Mouse (Mus musculus): Measurements from ENCODE around the gene 0610030E20Rik.

0610030E20Rik gene

GRCm38 (mm10) chr6:72390795-72391521, 43.8 kb downstream of the 0610030E20Rik start:
- no peak for DNase-seq (ENCODE audit: low read depth)

DNA sequence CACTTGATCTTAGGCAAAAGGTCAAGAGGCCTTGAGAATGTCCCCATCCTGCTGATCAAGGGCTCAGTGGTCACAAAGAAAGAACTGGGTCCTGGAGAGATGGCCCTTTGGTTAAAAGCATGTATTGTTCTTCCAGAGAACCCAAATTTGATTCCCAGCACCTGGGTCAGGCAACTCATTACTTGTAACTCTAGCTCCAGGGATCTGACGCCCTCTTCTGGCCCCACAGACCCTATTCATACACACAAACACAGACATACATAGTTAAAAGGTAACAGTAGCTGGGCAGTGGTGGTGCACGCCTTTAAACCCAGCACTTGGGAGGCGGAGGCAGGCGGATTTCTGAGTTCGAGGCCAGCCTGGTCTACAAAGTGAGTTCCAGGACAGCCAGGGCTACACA, 45.2 kb downstream of the 0610030E20Rik start:
- no peak for DNase-seq (ENCODE audit: low read depth)

DNA sequence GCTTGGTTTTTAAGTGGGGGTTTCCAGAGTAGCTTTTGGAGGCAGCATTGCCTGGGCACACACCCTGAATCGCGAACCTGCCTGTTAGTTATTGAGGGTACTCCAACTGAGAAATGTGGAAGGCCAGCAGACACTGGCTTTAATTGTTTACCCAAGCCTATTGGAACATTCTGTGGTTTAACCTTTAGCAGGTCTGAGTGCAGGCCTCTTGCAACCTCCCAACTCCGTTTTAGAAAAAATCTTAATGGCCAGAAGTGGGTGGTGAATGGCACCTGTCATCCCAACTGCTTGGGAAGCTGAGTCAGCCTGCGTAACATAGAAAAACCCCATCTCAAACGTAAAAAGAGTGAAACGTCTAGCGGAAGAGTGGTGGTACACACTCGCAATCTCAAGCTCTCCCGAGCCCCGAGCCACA, 49.7 kb downstream of the 0610030E20Rik start:
- DNase-seq (ENCODE audit: low read depth): no peak

DNA sequence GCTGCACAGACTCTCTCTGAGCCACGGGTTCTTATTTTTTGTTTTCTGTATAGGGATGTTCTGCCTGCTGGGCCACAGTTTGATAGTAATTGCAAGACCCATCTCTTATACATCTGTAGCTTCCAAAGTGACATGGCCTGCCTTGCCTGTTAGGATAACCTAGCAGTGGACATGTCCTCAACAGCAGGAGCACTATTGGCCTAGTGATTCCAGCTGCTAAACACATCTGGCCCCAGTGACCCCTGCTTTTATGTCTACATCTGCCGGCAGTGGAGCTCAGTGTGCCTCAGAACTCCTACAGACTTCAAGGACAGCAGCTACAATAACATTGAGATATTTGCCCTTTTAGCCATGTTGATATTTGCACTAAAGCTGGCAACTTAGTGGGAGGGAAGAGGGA, 52.9 kb downstream of the 0610030E20Rik start:
- DNase-seq (ENCODE audit: low read depth): no peak

DNA sequence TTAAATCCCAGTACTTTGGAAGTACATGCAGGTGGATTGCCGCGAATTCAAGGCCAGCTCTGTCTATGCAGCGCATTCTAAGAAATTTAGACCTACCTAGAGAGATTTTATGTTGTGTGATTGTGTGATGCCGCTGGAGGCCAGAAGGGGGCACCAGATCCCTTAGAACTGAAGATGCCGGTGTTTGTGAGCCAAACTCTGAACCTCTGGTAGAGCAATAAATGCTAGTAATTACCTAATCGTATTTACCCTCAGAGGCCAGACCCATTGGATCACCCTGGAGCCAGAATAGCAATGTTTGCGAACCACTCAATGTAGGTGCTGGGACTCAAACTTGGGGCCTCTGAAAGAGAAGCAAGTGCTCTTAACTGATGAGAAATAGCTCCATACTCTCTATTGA, 54.8 kb downstream of the 0610030E20Rik start:
- DNase-seq (ENCODE audit: low read depth): peak; percentile 78
